Mouse (Mus musculus) thymus, adult 18-20 months (tissue): ENCODE data around the gene Ccdc14.
A peak's percentile ranks its signal among the peaks of the same experiment; 100 is the strongest.
"Not testable (repeated sequence)": the region's sequence is repeated elsewhere in the genome, so short reads cannot be mapped to it uniquely, and the experiment has no call there.

ENCODE experiments used
- DNase-seq, 2 experiments: peaks; one replicate each; pipeline ENCODE4 v3.0.0; 2022; ENCODE audit warnings: mixed read lengths in 2 of 2

The Ccdc14 gene

DNA sequence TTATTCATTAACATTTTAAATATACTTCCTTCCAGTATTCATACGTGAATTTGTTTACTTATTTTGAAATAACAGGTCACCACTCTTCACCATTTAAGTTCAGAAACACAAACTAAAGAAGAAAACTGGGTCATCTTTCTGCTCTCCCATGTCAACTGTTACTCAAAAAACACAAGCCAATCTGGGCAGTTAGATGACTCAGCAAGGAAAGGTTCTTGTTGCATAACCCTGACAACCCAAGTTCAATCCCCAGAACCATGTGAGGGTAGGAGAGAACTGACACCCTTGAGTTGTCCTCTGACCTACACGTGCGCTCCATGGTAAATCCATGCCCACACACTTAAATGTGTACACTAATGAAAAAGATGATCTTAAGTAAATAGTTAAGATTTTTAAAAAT lies 34.7 kb downstream of the Ccdc14 start:
- DNase-seq: no peak

DNA sequence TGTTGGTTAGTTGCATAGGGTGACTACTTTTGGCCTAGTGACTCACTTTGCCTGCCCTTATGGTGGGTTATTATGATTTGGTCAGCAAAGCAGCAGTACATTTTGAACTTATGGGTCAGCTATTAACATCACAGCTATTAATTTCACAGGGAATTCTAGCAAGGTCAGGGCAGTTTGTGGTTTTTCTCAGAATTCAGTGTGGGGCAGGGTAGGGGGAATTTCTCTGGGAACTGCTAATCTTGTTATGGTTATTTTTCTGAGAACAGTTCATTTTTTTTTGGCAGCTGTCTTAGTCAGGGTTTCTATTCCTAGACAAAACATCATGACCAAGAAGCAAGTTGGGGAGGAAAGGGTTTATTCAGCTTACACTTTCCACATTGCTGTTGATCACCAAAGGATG lies 38.2 kb downstream of the Ccdc14 start:
- not testable (repeated sequence) for DNase-seq

GRCm38 (mm10) chr16:34729371-34729770 lies 39.0 kb downstream of the Ccdc14 start:
- DNase-seq: no peak

GRCm38 (mm10) chr16:34738656-34739233 lies 48.3 kb downstream of the Ccdc14 start:
- no peak for DNase-seq

DNA sequence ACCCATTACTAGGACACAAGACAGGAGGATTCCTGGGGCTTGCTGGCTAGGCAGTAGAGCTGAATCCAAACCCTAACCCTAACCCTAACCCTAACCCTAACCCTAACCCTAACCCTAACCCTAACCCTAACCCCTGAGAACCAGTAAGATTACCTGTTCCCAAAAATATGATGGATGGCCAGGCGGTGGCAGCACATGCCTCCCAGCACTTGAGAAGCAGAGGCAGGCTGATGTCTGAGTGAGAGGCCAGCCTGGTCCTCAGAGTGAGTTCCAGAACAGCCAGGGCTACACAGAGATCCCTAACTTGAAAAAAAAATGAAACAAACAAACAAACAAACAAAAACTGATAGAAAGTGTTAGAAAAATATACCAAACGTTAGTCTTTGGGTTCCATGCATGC lies 52.5 kb downstream of the Ccdc14 start:
- no peak for DNase-seq

DNA sequence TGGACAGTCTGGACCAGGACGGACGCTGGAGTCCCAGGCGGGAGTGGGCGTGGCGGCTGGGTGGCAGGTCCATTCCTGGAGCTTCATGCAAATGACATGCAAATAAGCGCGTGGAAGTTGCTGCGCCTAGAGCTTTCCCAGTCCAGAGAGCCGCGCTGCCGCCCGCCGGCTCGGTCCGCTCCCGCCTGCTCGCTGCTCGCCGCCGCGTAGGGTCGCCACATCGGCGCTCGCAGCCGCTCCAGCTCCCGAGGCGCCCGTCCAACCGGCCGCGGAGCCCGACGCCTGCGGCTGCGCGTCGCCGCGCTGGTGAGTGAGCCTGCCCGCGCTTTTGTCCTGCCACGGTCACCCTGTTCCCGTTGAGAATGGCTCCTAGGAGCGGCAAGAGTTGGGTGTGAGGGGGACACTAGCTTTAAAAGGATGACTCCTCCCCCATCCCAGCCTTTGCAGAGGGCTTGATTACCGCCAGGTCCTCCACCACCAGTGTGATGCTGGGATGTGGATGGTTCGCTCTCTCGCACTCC lies 54.7 kb downstream of the Ccdc14 start, which contains the start of gene Mylk:
TSS of gene Mylk (plus strand) at position 146 of the 521 bp plus-strand sequence.
- DNase-seq: peak; percentile 8 to 12

GRCm38 (mm10) chr16:34748081-34748720 lies 57.8 kb downstream of the Ccdc14 start:
- DNase-seq: no peak

DNA sequence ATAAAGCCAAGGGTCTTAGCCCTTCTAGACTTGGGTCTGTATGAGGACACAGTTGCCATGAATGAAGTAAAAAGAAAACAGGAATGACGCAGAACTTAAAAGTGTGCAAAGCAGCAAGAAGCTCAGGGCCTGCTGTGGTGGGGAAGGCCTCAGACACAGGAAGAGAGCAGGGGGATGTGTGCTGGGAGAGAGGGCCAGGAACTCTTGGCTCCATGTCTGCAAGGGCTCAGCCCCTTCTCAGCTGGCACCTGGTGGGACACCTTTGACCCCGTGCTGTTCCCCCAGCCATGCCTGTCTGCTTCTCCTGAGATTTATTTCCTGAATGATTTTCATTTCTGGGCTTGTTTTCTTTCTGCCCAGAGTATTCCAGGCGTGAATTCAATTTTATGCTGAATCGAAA lies 59.1 kb downstream of the Ccdc14 start:
- DNase-seq: no peak

GRCm38 (mm10) chr16:34752026-34752425 lies 61.6 kb downstream of the Ccdc14 start:
- DNase-seq: no peak

DNA sequence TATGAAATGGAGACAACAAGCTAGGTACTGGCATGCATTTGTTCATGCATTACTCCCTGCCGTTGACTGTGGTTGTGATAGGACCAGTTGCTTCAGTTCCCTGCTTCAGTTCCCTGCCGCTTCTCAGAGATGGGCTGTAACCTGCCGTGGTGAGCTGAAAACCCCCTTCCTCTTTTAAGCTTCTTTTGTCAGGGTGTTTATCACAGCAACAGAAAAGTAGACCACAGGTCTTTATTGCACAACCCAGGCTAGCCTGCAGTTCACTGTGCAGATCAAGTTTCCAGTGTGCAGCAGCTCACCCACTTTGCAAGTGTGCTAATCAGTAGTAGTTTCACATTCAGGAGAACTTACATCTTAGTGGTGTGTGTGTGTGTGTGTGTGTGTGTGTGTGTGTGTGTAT lies 62.6 kb downstream of the Ccdc14 start:
- DNase-seq: no peak

- DNase-seq: no peak
Measured at GRCm38 (mm10) chr16:34756991-34757390, 66.6 kb downstream of the Ccdc14 start.

GRCm38 (mm10) chr16:34758205-34758604 lies 67.8 kb downstream of the Ccdc14 start:
- no peak for DNase-seq

DNA sequence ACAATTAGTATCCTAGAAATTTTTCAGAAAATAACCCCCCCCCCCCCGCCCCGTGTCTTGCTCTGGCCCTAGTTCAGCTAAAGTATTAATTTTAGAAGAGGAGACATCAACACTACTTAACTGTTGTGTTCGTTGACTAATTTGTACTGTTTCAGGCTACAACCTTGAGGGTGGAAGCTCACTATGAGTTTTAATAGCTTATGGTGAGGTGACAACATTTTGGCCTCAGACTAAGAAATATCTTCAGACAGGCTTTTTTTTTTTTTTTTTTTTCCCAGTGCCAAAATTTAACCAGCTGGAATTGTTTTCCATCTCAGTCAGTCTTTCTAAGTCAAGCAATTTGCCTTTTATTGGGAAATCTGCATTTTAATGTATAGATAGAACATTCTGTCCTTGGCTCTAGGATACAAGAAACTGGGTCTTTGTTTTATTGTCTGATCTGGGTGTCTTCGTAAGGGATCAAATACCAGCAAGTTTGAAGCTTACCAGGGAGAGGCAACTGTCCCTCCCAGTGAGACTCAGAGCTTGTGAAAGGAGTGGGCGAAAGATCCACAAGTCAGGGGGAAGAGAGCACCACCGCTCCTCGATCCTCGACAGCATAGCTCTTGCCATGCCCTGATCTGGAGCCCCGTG lies 73.7 kb downstream of the Ccdc14 start:
- DNase-seq: no peak

DNA sequence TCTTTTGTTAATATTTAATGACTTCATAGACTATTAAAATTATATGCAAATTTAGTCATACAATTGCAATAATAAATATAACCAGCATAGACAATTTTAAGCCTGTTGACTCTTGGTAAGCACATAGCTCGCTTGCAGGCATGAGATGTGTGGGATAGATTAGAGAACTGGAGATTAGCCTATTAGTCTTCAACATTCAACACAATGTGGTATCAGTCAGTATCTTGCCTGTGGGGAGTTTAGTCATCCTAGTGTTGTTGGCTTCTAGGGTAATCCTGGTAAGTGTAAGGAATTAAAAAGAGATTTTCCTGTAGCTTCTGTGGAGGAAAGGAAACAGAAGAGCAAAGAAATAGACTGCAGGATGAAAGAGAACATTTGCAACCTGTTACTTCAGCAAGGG lies 75.2 kb downstream of the Ccdc14 start:
- no peak for DNase-seq

GRCm38 (mm10) chr16:34766193-34766592 lies 75.8 kb downstream of the Ccdc14 start:
- DNase-seq: no peak

- DNase-seq: no peak
Measured at GRCm38 (mm10) chr16:34767443-34767842, 77.0 kb downstream of the Ccdc14 start.

DNA sequence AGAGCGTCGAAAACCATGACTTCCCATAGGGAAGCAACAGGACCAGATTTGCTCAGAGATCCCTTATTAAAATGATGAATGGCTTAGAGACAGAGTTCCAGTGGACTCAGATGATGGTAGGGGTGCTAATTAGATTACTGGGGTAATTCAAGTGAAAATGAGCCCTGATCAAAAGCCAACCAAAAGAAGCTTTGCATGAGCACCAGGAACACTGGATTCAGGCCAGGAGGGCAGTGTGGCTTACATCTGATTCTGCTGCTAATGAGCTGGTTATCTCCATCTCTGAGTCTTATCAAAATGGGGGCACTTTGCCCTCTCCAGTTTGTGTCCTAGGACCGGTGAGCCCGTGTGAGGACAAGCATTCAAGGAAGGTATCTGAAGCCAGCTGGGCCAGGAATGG lies 78.0 kb downstream of the Ccdc14 start:
- DNase-seq: no peak

GRCm38 (mm10) chr16:34770127-34770526 lies 79.7 kb downstream of the Ccdc14 start:
- no peak for DNase-seq

- no peak for DNase-seq
Measured at GRCm38 (mm10) chr16:34772445-34773032, 82.1 kb downstream of the Ccdc14 start.
